Mouse (Mus musculus) c-Kit-positive CD71-positive TER-119-negative erythroid progenitor cells, embryonic 14.5 days (primary cell): ENCODE data around the gene Dnaaf2.
A peak's percentile ranks its signal among the peaks of the same experiment; 100 is the strongest.
"Not testable (repeated sequence)": the region's sequence is repeated elsewhere in the genome, so short reads cannot be mapped to it uniquely, and the experiment has no call there.

Source experiments
- DNase-seq: peaks from one replicate; pipeline ENCODE4 v3.0.0-alpha.2; 2013; ENCODE audit warnings: low read depth

Dnaaf2 gene

GRCm38 (mm10) chr12:69164904-69165303 is 33.3 kb downstream of the Dnaaf2 start:
- DNase-seq, result peak; percentile 43

- not testable (repeated sequence) for DNase-seq
Observed at GRCm38 (mm10) chr12:69163586-69163985, 34.6 kb downstream of the Dnaaf2 start.

DNA sequence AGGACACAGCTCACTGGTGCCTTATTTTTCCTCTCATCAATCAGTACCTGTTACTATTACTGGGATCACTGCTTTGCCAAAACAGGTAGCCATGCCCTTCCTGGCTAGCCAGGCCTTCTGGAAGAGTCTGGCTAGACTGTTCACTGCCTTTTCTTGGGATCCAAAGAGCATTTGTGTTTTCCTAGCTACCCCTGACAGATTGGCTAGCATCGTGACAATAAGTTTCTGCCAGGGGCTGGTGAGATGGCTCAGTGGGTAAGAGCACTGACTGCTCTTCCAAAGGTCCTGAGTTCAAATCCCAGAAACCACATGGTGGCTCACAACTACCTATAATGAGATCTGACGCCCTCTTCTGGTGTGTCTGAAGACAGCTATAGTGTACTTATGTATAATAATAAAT is 37.6 kb downstream of the Dnaaf2 start:
- DNase-seq, result not testable (repeated sequence)

- DNase-seq, result peak; percentile 79
Observed at GRCm38 (mm10) chr12:69159578-69159940, 38.7 kb downstream of the Dnaaf2 start.

DNA sequence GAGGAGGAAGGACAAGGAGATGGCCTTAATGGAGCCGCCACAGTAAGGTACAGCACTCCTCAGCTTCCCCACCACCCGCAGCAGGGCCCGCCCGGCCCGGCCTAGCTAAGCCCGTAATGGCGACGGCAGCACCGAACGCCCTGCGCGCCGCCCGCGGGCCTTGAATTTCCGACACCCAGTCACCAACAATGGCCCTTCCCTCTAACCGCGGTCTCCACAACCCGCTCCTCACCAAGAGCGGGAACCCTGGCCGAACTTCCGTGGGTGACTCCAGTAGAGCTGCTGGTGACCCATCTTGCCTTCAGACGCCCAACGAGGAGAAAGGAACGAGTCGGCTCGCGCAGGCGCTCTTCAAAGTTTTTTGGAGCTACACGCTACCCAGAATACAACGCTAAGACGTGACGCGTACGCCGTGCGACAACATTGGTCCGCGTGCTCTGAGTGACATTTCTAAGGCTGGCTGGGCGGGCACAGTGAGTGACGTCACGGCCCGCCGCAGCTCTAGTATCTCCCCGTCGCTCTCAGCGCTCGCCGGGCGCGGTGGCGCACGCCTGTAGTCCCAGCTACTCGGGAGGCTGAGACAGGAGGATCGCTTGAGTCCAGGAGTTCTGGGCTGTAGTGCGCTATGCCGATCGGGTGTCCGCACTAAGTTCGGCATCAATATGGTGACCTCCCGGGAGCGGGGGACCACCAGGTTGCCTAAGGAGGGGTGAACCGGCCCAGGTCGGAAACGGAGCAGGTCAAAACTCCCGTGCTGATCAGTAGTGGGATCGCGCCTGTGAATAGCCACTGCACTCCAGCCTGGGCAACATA is 39.3 kb downstream of the Dnaaf2 start, which contains the start of gene Rps29:
Gene Rps29, minus strand, starts transcription at position 422 of the 813 bp plus-strand sequence.
- DNase-seq, result peak; percentile 99

- no peak for DNase-seq
Observed at GRCm38 (mm10) chr12:69158366-69158764, 39.9 kb downstream of the Dnaaf2 start.

DNA sequence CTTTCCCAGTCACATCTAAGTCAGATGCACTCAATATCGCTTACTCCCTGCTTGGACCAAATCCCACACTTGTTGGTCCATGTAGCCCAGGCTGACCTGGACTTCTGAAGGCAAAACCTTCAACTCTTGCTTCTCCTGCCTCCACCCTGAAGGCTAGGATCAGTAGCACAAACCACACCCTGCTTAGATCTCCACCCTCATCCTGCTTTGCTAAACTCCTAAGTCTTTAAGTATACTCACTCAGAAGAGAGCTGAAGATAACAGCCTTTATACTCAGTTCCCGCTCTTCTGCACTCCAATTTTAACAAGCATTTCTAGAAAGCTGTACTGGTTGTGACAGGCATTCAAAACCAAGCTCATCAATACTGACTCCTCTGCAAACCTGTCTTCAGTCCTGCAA is 41.1 kb downstream of the Dnaaf2 start:
- peak; percentile 55 for DNase-seq

- DNase-seq, result no peak
Observed at GRCm38 (mm10) chr12:69156436-69156835, 41.8 kb downstream of the Dnaaf2 start.

GRCm38 (mm10) chr12:69155923-69156322 is 42.3 kb downstream of the Dnaaf2 start:
- DNase-seq, result no peak

DNA sequence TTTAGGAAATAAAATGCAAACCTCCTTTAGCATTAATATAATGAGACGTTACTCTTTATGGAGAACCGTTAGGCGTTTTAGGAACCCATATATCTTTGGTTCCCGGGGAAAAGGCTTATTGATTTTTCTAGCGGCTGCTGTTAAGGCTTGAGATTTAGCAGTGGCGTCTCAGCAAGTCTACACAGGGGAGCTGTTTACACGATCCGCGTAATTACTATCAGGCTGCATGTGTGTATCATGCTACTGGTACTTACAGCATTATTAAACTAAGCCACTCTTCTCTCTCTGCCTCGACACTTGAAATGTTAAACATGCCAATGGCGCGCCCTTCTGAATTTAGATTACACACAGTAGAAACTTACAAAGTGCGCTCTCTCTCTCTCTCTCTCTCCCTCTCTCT is 48.2 kb downstream of the Dnaaf2 start:
- no peak for DNase-seq

DNA sequence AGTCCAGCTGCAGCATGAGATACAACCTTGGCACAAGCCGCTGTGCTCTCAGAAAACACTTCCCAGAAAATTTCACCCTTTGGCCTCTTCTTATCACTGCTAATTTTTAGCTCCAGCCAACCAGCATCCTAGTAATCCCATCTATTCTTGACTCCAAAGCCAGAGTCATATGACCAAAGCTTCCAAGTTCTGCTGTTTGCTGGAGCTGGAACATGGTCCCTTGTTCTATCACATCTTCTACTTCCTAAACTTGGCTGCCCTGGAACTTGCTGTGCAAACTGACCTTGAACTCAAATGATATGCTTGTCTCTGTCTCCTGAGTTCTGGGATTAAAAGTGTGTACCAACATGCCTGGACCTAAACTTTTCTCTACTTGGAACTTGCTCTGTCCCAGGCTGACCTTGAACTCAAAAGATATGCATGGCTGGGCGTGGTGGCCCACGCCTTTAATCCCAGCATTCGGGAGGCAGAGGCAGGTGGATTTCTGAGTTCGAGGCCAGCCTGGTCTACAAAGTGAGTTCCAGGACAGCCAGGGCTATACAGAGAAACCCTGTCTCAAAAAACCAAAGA is 51.0 kb downstream of the Dnaaf2 start:
- no peak for DNase-seq

DNA sequence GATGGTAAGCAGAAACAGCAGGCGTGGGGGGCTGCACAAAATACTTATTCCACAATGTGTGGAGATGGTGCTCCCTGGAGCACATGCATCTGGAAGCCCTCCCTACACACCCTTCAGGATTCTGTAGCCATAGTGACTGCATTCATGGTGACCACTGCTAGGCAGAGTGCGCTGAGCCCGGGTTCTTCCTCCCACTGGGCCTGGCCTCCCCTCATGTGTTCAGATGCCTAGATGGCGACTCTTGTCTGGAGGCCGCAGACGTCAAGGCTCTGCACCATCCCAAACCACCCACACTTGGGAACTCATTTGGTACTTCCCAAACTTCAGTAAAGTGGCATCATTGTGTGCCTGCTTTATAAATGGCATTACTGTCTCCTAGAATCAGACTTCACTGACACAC is 54.8 kb downstream of the Dnaaf2 start:
- DNase-seq, result no peak

DNA sequence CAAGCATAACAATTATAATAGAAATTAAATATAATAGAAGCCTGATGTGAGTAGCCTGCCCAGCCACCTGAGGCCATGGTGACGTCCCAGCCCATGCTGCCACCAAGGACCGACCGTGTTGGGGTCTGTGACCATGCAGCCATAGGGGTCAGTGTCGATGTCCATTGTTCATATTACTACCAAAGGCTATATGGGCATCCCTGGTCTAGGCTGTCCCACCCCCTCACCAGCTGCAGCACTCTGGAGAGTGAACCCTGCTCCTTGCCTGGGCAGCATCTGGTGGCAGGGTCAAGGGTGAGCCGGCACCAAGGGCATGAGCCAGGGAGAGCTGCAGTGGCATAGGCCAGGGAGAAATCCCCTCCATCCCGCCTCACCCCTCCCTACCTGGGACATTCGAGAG is 58.4 kb downstream of the Dnaaf2 start:
- no peak for DNase-seq

DNA sequence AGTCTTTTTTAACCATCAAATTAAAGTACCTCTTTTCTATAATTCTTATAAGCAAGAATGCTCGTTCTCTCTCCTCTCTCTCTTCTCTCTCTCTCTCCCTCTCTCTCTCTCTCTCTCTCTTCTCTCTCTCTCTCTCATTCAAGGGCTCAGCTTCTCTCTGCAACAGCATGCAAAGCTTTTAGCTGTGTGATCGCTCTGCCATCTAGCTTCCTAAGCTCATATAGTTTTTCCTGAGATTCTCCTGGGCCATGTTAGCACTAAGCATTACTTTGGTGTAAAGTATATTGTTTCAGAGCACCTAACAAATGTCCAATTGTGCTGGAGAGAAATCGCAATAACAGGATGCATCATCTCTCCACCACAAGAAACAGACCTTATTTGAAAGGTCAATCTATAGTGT is 59.0 kb downstream of the Dnaaf2 start:
- no peak for DNase-seq
